Mouse (Mus musculus): ENCODE results near the gene Ogdh.
"Not testable (repeated sequence)": the region's sequence is repeated elsewhere in the genome, so short reads cannot be mapped to it uniquely, and the experiment has no call there.

Ogdh gene

DNA sequence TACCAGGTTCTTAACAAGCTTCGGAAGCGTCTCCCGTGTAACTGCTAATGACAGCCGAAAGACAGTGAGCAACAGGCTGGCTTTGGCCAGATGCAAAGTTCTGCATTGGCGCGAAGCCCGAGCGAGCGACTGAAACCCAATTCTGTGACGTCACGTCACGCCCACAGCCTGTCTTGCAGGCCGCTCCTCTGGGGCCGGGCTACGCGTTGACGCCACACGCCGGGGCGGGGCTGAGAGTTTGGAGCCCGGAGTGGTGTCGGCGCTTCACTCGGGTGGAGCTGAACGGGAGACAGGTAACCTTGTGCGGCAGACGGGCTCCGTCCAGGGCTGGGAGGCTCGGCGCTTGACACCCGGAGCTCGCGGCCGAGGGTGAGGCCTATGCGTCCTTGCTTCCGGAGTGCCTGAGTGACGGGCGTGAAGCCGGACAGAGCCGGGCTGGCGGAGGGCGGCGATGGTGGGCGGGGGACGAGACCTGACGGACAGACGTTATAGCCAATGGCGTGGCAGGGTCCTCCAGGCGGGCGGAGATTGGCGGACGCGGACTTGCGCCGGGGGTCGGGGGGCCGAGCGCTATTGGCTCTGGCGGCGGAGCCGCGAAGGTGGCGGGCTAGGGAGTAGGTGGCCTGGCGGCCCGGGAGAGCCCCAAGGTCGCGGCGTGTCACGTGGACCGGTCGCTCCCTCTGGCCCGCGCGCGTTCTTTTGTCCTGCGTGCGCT lies at the start of gene Ogdh:
Ogdh (plus strand) TSS at position 233 of the 715 bp plus-strand sequence.
- in situ Hi-C loops (cut with MboI), result no loop called here

DNA sequence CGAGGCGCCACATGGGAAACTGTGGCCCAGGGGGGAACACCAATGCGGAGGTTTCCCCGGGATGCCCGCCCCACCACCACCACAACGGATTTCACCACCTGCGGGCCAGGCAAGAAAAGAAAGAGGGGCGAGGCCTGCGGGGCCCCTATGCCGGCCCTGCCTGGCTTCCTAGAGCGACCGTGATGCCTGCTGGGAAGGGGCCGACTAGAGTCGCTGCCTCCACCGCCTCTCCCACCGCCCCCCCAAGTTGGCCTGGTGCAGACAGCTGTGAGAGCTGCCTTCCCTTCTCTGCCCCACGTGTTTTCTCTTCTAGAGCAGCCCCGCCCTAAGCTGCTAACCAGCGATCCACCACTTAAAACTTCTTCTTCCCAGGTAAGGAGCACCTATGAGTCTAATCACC lies 46.7 kb upstream of the Ogdh start:
- in situ Hi-C loops (cut with MboI), result no loop called here

DNA sequence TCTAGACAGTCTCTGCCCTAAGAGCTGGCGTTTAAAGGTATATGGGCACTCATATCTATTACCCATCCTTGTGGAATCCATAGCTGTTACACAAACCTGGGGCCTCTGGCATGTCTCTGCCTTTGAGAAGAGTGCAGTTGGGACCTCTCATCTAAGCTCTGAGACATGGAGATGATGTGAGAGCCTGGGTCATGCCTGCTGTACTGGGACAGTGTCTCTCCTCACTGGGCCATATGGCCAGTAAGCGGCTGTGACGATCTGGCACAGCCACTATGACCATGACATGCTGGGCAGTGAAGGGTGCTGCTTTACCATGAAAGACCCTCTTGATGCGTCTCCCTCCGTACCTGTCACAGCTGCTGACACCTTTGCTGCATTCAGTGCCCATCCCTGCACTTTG lies 39.2 kb upstream of the Ogdh start:
- in situ Hi-C loops (cut with MboI), result no loop called here

DNA sequence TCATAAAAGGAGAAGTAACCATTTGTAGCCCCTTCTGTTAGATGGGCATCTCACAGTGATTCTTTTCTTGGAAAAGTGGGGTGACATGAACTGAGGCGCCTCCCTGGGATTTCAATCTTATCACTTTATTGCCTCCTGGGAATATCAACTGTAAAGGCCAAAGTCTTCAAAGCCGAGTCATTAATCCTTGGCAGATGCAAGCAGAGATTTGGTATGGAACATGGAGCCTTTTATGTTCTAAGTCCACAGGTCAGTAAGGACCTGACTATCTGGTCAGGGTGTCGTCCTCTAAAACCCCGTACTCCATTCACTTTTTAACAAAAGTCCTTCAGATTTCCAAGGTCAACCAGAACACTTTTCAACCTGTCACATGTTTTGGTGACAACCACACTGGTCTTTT lies 38.6 kb upstream of the Ogdh start:
- in situ Hi-C loops (cut with MboI), result no loop called here

DNA sequence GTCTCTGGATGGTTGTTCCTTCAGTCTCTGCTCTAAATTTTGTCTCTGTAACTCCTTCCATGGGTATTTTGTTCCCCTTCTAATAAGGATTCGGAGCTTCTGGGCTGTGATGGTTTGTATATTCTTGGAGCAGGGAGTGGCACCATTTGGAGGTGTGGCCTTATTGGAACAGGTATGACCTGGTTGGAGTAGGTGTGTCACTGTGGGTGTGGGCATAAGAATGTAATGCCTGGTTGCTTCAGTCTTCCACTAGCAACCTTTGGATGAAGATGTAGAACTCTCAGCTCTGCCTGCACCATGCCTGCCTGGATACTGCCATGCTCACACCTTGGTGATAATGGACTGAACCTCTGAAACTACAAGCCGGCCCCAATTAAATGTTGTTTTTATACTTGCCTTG lies 36.8 kb upstream of the Ogdh start:
- in situ Hi-C loops (cut with MboI), result not testable (repeated sequence)

DNA sequence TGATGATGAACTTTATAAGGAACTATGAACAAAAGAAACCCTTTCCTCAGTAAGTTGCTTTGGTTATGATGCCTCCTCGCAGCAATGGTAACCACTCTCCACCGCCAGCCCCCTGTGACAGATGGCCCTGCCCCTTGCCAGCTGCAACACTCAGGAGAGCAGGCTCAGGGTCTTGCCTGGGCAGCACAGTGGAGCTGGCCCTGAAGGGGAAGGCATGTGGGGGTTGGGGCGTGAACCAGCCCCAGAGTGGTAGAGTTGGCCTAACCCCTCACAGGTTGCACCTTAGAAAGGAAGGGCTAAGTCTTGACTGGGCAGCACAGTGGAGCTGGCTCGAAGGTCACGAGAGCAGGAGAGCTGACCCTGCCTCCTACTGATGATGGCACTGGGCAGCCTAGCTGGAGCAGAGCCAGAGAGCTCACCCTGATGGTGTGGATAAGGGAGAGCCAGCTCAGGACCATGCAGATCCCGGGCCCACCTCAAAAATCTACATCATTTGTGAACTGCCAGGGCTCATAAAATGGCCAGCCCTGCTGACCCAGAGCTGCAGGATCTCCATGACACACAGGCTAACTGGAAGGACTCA lies 34.9 kb upstream of the Ogdh start:
- in situ Hi-C loops (cut with MboI), result no loop called here

DNA sequence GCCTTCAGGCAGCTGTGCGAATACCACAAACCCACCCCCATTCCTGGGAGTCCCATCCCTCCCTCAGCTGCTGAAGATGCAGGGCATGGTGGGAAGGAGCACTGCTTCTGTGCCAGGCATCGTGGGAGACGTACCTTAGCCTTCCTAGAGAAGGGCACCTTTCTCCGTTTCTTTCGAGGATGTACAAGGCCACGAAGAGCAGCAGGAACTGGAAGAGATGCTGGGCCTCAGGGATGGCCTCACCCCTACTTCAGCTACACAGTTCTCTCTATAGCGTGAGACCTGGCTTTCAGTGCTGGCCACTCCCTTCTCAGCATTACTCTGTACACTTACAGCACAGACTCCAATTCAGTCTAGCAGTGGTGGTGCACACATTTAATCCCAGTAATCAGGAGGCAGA lies 32.0 kb upstream of the Ogdh start:
- in situ Hi-C loops (cut with MboI), result no loop called here

DNA sequence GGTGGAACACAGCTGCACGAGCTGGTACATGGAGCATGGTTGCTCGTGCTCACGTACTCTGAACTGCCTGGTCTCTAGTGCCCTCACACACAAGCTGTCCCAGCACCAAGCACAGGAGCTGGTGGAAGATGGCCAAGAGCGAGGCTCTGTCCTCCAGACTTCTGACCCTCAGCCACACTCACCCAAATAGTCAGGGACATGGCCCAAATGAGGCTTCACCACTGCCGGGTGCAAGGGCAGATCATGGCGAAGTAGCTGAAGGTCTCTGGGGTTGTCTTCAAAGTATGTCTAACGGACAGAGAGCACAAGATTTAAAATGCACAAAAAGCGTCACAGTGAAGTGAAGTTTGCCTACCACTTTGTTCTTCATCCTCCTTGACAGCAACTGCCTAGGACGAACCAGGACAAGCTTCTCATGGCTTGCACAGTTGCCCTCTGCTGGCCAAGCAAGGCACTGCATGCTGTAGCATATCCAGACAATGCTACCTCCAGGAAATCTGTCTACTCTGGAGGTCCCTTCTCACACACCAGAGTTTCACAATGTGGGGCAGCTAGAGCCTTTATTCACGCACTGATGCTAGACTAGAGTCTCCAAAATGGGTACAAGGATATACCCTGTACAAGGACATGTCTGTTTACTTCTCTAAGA lies 29.9 kb upstream of the Ogdh start:
- in situ Hi-C loops (cut with MboI), result no loop called here

DNA sequence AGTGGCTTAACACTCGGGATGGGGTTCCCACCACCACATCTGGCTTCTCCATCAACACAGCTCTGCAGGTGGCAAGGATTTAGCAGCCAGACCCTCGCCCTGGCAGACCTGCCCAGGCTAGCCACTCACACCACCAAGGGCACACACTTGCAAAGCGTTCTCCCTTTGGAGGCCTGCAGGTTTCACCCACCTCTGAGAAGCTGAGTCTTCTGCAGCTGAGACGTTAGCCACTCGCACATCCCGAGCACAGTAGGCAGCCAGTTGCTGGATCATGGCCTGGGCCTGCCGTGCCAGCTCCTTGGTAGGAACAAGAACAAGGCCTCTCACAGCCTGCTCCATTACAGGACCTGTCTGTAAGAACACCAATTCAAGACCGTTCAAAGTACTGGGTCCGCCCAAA lies 24.8 kb upstream of the Ogdh start:
- in situ Hi-C loops (cut with MboI), result no loop called here

DNA sequence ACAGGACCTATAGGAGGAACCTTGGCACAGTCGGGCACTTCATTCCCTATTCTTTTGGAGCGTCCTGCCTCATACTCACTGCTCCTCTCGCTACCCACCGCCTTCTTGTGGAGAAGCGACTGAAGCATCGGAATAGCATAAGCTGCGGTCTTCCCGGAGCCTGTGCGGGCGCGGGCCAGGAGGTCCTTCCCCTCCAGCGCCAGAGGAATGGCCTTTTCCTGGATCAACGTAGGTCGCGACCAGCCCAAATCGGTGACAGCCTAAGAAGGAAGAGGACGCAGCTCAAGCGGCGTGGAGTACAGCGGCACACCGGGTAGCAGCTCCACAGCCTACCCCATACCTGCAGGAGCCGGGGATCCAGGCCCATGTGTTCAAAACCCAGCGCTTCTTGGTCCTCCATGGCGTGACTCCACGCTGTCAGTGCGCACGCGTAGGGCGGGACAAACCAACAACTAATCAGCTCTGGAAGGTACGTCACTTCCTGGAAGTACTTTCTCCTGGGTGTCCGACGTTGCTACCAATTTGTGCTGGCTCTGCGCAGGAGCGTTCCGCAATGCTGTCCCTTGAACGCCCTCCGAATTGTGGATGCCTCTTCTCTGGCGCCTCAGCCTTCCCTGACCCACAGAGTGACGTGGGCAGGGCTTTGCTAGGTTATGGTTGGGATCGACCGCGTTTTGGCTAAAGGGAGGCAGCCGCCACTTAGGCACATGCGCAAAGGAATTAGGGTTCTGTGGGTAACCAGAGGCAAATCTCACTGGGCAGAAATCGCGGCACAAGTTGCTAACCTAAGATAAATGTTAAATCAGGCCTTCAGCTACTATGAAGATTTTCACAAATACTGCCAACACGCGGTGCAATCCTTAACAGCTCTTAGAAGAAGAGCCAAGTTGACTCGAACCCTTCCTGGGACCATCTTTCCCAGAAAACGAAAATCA lies 23.8 kb upstream of the Ogdh start, which contains the start of gene Ddx56:
Ddx56 (minus strand) TSS at position 453 of the 935 bp plus-strand sequence.
- in situ Hi-C loops (cut with MboI), result no loop called here

DNA sequence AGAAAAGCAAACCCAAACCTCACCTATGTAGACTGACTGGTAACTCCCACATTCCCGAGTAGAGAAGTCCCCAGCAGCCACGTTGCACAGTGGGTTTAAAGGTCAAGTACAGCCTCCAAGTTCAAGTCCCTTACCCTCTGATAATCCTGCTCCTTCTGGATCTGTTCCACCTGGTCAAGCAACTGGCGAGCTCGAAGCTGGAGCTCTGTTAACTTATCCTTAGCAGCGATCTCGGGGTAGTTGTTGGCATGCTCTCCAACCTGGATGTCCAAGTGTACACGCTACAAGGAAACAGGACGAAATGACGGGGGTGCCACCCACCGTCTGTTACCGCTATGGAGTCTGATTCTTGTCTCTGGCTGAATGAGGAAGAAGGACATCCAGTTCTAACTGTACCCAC lies 17.8 kb upstream of the Ogdh start:
- in situ Hi-C loops (cut with MboI), result no loop called here

DNA sequence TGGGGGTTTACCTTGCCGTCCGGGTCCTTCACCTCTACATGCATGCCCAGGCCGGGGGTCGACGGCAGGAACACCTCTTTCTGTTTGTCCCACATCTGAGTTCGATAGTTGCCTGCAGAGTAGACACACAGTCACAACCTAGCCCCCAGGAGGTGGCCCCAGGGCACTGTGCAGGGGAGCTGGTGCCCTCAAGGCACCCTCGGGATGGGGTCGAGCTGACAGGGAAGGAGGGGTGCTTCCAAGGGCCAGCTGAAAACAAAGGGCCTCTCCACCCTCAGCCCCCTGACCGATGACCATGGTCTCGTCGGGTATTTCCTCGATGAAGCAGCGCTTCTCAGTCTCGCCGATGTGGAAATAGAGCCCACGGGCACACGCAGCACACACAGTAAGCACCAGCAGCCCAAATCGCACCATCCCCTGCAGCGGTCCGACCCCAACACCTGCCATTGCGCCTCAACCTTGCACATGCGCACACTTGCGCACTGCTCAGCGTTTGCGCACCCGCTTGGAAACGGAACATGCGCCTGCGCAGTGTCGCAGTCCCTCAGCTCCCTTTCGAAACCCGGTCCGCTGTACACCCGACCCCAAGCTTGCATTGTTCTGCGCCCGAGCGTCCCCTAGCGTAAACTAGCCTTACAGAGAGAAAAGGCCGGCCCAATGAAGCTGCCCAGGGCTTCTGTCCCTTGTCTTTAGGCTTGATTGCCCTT lies 16.9 kb upstream of the Ogdh start, which contains the start of gene Tmed4:
Tmed4 (minus strand) TSS at position 484 of the 707 bp plus-strand sequence.
- in situ Hi-C loops (cut with MboI), result no loop called here

DNA sequence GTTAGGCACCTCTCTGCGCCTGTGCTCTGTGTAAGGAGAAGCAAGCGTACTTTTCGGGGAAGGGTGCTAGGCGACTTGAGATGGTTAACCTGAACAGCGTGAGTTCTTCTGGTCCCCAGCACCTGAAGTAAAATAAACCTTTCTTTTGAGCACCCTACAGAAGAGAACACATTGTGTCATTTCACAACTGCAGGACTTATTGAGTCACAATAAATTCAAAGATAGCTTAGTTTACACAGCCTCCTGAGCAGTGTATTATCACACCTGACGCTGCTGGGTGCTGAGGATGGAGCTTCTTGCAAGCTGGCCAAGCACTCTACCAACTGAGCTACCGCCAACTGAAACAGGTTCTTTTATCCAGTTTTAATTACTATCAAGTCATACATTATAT lies 16.3 kb upstream of the Ogdh start:
- in situ Hi-C loops (cut with MboI), result no loop called here

DNA sequence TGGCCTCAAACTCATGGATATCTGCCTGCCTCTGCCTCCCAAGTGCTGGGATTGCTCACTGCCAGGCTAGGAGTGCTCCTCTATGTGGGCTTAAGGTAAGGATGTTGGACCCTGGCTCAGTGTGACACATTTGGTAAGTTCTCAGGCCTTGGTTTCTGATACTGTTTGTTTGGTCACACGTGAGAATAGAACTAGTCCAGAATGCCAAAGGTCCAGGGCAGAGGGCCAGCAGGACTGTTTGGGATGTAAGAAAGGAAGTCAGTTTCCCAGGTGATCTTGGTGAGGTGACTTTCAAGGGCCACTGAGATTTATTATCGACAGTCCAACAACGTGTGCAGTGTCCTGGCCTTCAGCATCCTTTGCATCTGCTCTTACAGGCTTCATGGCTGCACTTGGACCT lies 15.0 kb upstream of the Ogdh start:
- in situ Hi-C loops (cut with MboI), result no loop called here

DNA sequence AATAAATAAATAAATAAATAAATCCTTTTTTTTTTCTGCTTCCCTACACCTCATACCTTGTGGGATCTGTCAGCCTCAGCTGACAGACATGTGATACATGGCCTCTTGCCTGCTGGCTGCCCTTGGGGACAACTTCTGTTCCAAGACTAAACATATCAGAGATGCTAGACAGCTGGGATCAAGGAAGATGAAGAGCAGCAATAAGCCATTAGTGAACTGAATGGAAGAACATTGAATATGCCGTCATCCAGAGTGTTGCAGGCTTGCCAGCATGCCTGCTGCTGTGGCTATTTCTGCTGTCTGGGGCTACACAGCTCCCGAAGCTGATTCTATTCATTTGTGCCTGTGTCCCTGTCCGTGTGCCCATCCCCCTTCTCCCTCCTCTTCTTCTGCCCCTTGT lies 8.5 kb upstream of the Ogdh start:
- in situ Hi-C loops (cut with MboI), result no loop called here

DNA sequence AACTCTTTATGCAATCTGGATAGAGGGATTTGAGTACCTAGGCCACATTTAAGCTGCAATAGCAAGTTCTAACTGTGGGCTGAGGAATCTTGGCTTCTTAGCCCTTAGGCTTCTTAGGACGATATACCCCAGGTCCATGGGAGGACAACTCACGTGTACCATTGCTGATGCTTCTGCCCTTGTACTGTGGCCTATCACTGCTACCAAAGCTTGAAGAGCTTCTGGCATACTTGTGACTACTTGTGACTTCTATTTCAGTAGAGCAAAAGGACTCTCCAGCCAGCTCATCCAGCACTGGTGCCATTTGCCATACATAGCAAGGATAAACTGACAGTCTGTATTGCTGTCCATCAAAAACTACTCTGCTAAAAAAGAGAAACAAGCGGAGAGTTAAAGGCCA lies 1.3 kb upstream of the Ogdh start:
- in situ Hi-C loops (cut with MboI), result no loop called here

DNA sequence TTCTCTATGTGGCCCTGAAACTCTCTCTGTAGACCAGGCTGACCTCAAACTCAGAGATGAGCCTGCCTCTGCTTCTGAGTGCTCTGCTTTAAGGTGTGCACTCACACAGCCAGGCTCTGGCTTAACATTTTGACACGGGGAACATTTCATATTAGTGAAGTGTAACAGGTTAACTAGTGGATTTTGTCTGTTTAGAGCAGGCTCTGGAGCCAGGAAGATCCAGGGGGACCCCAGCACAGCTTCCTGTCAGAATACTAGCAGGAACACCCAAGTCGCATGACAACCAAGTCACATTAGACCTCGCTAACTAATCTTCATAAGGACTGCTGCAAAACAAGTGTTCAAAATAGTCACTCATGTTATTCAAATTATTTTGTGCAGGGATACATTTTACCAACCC lies 550 bp upstream of the Ogdh start:
- in situ Hi-C loops (cut with MboI), result no loop called here

DNA sequence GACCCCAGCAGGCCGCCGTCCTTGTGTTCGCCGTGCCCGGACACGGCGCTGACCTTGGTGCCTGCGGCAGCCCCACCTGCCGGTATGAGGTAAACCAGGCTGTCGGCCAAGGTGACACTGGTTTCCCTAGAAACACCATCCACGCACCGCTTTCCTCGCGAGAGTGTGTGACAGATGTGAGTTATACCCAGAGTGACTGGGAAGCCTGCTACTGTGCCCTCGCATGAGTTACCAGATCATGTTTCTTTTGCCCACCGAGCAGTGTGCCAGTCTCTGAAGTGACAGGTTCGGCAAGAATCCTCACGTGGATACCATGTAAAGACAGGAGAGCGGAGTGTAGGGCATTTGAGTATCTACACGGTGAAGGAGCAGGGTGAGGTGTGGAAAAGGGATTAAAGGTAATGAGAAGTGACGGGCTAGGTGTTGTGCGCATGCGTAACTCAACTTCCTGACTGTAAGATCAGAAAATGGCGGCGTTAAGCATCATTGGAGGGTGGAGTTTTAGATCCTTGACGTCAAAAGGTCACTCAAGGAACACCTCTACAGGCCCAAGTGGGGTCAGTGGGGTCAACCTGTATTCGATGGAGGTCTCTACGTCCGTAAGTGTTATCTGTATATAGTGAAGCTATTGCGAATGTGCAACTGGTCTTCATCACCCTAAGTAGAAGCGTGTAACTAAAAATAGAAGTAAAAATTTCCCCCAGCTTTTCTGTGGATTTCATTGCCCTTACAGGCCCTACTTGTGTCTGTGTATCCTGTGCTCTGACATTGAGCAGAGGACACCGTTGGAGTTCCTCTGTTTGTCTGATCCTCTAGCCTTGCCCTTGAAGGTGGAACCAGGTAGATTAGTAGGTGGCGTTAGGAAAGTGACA lies 919 bp downstream of the Ogdh start:
- in situ Hi-C loops (cut with MboI), result no loop called here

DNA sequence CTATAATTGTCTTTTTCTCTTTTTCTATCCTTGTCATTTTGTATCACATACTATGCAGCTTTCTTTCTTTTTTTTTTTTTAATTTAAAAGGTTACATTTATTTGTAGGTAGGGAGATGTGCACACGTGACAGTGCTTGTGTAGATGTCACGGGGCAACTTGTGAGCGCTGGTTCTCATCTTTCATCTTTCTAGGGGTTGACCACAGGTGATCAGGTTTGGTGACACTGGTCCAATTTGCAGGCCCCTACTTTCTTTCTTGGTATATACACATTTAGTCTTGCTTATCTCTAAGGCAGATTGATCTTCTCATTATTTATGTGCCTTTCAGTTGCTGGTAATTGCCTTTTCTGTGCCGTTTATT lies 1.5 kb downstream of the Ogdh start:
- in situ Hi-C loops (cut with MboI), result no loop called here

DNA sequence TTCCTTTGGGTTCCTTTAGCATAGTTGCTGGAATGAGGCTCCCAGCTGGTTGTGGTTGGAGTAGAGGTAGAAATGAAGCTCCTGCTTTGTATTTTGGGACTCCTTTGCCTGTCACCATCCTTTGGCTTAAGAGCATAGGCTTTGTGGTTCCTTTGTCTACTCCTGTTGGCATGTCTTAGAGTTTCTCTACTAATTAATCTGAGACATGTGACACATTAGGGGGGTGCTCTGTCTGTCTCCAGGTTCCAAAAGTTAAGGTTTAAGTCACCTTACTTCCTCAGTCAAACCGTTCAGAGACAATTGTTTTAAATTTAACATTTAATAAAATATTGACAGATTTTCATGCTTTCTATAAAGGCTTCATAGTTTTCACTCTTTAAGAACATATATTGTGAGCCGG lies 2.2 kb downstream of the Ogdh start:
- in situ Hi-C loops (cut with MboI), result no loop called here

DNA sequence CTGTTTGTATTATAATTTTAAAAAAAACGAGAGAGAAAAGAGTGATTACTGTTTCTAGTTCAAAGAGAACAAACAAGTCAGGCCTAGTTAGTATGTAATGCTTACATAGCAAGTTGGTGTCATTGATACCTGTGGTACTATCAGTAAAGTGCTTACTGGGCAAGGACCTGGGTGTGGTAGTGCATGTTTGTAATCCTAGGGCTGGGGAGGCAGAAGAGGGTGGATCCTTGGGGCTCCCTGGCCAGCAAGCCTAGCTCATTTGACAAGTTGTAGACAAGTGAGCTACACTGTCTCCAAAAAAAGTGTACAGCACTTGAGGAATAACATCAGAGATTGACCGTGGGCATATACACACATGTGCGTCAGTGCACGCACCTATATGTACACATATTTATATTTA lies 3.2 kb downstream of the Ogdh start:
- in situ Hi-C loops (cut with MboI), result no loop called here

Measured in mature B cell (primary cell).